Mouse (Mus musculus): ENCODE results near the gene Plcl1. TPM values are rescaled to one million over a fixed set of nuclear protein-coding genes. Genes with fewer than 3 reads are reported as not detected.

Plcl1 gene
- polyA plus RNA-seq (2015; fragmentation: Nextera tagmentation; extraction: Ambion mirVana): 3.4 and 4.1 TPM in 2 replicates

DNA sequence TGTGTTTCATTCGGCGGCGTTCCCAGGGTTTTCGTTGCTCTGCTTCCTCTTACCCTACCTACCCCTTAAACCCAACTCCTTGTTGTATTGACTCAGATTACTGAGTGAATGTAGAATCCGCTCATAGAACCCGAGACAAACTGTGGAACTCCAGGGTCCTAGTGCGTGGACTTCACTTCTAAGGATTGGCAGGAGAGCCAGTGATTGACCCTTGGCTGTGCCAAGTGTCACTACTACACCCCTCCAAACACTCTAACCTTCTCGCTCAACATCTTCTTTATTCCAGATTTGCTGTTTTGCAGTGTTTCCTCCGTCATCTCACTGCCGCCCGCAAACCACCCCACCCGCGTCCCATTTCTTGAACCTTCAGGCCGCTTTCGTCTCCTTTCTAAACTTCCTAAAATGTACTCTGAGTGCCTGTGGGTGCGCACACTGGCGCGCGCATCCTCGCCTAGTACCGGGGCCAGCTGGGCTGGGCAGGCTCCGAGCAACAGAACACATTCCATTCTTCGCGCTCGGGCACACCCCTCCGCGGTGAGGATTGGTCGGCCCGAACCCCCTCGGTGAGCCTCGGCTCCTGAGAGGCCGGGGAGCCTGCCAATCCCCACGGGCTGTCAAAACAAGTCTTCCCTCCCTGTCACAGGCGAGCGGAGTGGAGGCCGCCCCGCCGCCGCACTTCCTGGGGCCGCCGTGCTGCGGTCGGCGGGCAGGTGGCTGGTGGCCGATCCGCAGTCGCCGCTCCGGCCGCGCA, at the start of gene Plcl1:
Gene Plcl1 (plus strand): TSS at position 650 of the 751 bp plus-strand sequence.
- peak within 1 kb of the TSS; percentile 90 for H3K4me2 ChIP-seq
- peak within 1 kb of the TSS; percentile 67 for H3K9ac ChIP-seq (replicated peaks)
- H3K27ac ChIP-seq (replicated peaks): peak within 1 kb of the TSS; percentile 56
- no peaks in the 10 kb centered on the region for H3K36me3 ChIP-seq
- peak within 1 kb of the TSS; percentile 67 for H3K4me3 ChIP-seq (replicated peaks)
- ATAC-seq (ENCODE audit: low FRiP score): peak; percentile 98
- 3% methylated on average over 47 of the region's 51 CpGs for WGBS
- peaks cover 3% of the 10 kb centered on the region; the same call in 1 of the 2 replicates for H3K27me3 ChIP-seq (replicated peaks)
- no peaks in the 10 kb centered on the region for H3K9me3 ChIP-seq (replicated peaks)
- peaks cover 11% of the 10 kb centered on the region for H3K4me1 ChIP-seq

GRCm38 (mm10) chr1:55362634-55363033, 43.1 kb upstream of the Plcl1 start:
- 57% methylated on average over 47 of the region's 49 CpGs for WGBS
- Histone ChIP-seq H3K4me1 (peaks cover 10% of the 10 kb centered on the region; the same call in 1 of the 2 replicates), H3K27me3 (replicated peaks) (peaks cover 15% of the 10 kb centered on the region), H3K36me3 (no peaks in the 10 kb centered on the region), H3K9ac (replicated peaks) (no peak overlapping the region), H3K9me3 (replicated peaks) (no peaks in the 10 kb centered on the region), H3K27ac (replicated peaks) (no peak overlapping the region), H3K4me3 (replicated peaks) (peak overlapping the region; percentile 52), H3K4me2 (peak overlapping the region; percentile 69)
- ATAC-seq (ENCODE audit: low FRiP score): 0 out of 2 replicates have a peak, but pooled peaks have one; percentile 50

GRCm38 (mm10) chr1:55363044-55363565, 42.6 kb upstream of the Plcl1 start, which contains the start of gene Boll:
Boll (minus strand) TSS chr1:55363469.
- 12% methylated on average over 66 of the region's 68 CpGs for WGBS
- H3K9ac ChIP-seq (replicated peaks): peak within 1 kb of the TSS; percentile 30; the same call in 1 of the 2 replicates
- peak; percentile 79; the same call in 1 of the 2 replicates for ATAC-seq (ENCODE audit: low FRiP score)

GRCm38 (mm10) chr1:55363586-55363985, 42.1 kb upstream of the Plcl1 start:
- under 1% methylated on average over 20 of the region's 27 CpGs for WGBS
- Histone ChIP-seq H3K27me3 (replicated peaks) (peaks cover 15% of the 10 kb centered on the region), H3K4me2 (peak overlapping the region; percentile 69), H3K9ac (replicated peaks) (peak overlapping the region; percentile 30; the same call in 1 of the 2 replicates), H3K36me3 (no peaks in the 10 kb centered on the region), H3K4me1 (peaks cover 10% of the 10 kb centered on the region; the same call in 1 of the 2 replicates), H3K4me3 (replicated peaks) (peak overlapping the region; percentile 52), H3K9me3 (replicated peaks) (no peaks in the 10 kb centered on the region), H3K27ac (replicated peaks) (no peak overlapping the region)
- peak; percentile 73; the same call in 1 of the 2 replicates for ATAC-seq (ENCODE audit: low FRiP score)

More at GRCm38 (mm10) chr1:55363044-55363565, 42.6 kb upstream of the Plcl1 start, which contains the start of gene Boll:
- Histone ChIP-seq H3K4me3 (replicated peaks) (peak within 1 kb of the TSS; percentile 52), H3K27me3 (replicated peaks) (peaks cover 15% of the 10 kb centered on the region), H3K4me1 (peaks cover 10% of the 10 kb centered on the region; the same call in 1 of the 2 replicates), H3K36me3 (no peaks in the 10 kb centered on the region), H3K9me3 (replicated peaks) (no peaks in the 10 kb centered on the region), H3K4me2 (peak within 1 kb of the TSS; percentile 69), H3K27ac (replicated peaks) (no peak within 1 kb of the TSS)

GRCm38 (mm10) chr1:55372626-55373025, 33.1 kb upstream of the Plcl1 start:
- WGBS: 90% methylated on average over 3 of the region's 3 CpGs
- Histone ChIP-seq H3K36me3 (no peaks in the 10 kb centered on the region), H3K27ac (replicated peaks) (no peak overlapping the region), H3K27me3 (replicated peaks) (no peaks in the 10 kb centered on the region), H3K4me1 (no peaks in the 10 kb centered on the region), H3K9me3 (replicated peaks) (no peaks in the 10 kb centered on the region), H3K4me3 (replicated peaks) (no peak overlapping the region), H3K9ac (replicated peaks) (no peak overlapping the region), H3K4me2 (no peak overlapping the region)
- ATAC-seq (ENCODE audit: low FRiP score): no peak

GRCm38 (mm10) chr1:55380527-55380926, 25.2 kb upstream of the Plcl1 start:
- no peak overlapping the region for H3K4me3 ChIP-seq (replicated peaks)
- no peak for ATAC-seq (ENCODE audit: low FRiP score)
- no peaks in the 10 kb centered on the region for H3K4me1 ChIP-seq
- H3K9ac ChIP-seq (replicated peaks): no peak overlapping the region
- H3K27me3 ChIP-seq (replicated peaks): no peaks in the 10 kb centered on the region
- H3K9me3 ChIP-seq (replicated peaks): no peaks in the 10 kb centered on the region
- no peak overlapping the region for H3K27ac ChIP-seq (replicated peaks)
- H3K36me3 ChIP-seq: no peaks in the 10 kb centered on the region
- WGBS: 58% methylated on average over 2 of the region's 2 CpGs
- no peak overlapping the region for H3K4me2 ChIP-seq

DNA sequence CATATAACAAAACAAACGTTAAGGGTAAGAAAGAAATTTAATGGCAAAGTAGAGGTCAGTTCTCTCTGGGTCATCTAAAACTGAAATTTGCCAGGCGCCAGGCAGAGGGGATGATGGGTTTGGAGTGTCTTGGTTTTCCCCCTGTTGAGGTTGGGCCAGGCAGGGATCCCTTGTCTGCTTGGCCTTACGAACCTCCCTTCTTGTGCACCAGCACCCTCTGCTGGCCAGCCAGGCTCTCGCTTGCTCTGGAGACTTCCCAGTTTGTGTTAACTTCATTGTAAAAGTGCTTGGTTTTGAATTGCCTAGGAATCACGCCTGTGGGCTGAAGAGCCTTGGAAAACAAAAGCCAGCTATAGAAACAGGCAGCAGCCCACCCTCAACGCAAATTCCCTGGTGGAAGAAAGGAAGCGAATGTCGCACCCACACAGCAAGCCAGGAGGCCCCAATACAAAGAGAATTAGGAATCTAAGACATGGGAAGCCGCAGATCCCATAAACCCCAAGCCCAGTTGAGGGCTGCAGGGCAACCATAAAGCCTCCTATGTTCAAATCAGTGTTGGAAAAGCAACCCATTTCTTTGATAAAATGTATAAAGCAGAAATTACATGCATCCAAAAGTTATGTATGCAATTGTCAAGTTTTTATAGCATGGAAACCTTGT, 22.5 kb upstream of the Plcl1 start:
- Histone ChIP-seq H3K9ac (replicated peaks) (no peak overlapping the region), H3K27me3 (replicated peaks) (no peaks in the 10 kb centered on the region), H3K4me2 (no peak overlapping the region; the same call in 1 of the 2 replicates), H3K4me3 (replicated peaks) (no peak overlapping the region), H3K4me1 (no peaks in the 10 kb centered on the region), H3K36me3 (no peaks in the 10 kb centered on the region), H3K27ac (replicated peaks) (no peak overlapping the region), H3K9me3 (replicated peaks) (no peaks in the 10 kb centered on the region)
- WGBS: 9% methylated on average over 9 of the region's 9 CpGs
- ATAC-seq (ENCODE audit: low FRiP score): peak; percentile 87

GRCm38 (mm10) chr1:55399891-55400290, 5.8 kb upstream of the Plcl1 start:
- H3K27ac ChIP-seq (replicated peaks): no peak overlapping the region
- WGBS: 36% methylated on average over 5 of the region's 5 CpGs
- peak; percentile 72; the same call in 1 of the 2 replicates for ATAC-seq (ENCODE audit: low FRiP score)

DNA sequence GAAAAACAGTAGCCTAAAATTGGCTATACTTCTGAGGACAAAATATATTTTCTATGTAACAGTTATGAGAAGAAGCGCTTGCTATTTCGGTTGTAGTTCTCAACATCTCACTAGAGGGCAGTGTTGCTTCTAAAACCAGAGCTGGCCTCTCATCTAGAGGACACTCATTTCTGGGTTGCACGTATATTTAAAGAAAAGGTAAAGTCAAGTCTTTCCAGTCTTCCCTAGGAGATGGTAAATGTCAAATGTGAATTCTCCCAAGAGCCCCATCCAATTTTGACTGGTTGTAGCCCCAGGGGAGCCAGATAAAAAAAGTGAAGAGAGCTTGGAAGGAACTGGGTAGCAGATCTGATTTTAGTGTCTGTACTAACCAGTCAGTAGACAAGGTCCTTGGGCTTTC, 1.3 kb upstream of the Plcl1 start:
- peaks cover 11% of the 10 kb centered on the region for H3K4me1 ChIP-seq
- no peak for ATAC-seq (ENCODE audit: low FRiP score)
- no peak overlapping the region for H3K9ac ChIP-seq (replicated peaks)
- no peaks in the 10 kb centered on the region for H3K9me3 ChIP-seq (replicated peaks)
- WGBS: 2% methylated on average over 3 of the region's 3 CpGs
- no peaks in the 10 kb centered on the region for H3K36me3 ChIP-seq
- H3K4me2 ChIP-seq: peak overlapping the region; percentile 90
- H3K27me3 ChIP-seq (replicated peaks): peaks cover 3% of the 10 kb centered on the region; the same call in 1 of the 2 replicates
- no peak overlapping the region for H3K27ac ChIP-seq (replicated peaks)
- H3K4me3 ChIP-seq (replicated peaks): peak overlapping the region; percentile 67; the same call in 1 of the 2 replicates

More at GRCm38 (mm10) chr1:55399891-55400290, 5.8 kb upstream of the Plcl1 start:
- Histone ChIP-seq H3K4me3 (replicated peaks) (no peak overlapping the region), H3K36me3 (no peaks in the 10 kb centered on the region), H3K4me2 (no peak overlapping the region), H3K9me3 (replicated peaks) (no peaks in the 10 kb centered on the region), H3K9ac (replicated peaks) (no peak overlapping the region), H3K4me1 (peaks cover 5% of the 10 kb centered on the region), H3K27me3 (replicated peaks) (peaks cover 3% of the 10 kb centered on the region; the same call in 1 of the 2 replicates)

DNA sequence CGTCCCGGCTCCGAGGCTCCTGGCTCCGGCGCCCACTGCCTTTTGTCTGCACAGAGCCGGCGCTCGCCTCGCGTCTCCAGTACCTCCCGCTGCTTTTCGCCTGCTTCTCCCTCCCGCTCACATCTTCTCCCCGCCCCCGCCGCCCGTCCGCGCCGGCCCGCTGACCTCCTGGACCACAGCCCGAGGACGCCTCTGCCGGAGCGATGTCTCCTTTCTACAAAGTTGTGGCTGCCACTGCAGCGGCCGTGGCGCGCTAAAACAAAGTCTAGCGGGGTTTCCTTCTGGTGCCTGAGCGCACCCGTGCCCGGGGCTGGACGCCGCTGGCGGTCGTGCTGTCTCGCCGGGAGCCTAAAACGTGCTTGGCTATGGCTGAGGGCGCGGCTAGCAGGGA, 297 bp downstream of the Plcl1 start:
- peaks cover 11% of the 10 kb centered on the region for H3K4me1 ChIP-seq
- WGBS: under 1% methylated on average over 38 of the region's 42 CpGs
- no peaks in the 10 kb centered on the region for H3K9me3 ChIP-seq (replicated peaks)
- no peaks in the 10 kb centered on the region for H3K36me3 ChIP-seq
- peak overlapping the region; percentile 67 for H3K4me3 ChIP-seq (replicated peaks)
- H3K27ac ChIP-seq (replicated peaks): peak overlapping the region; percentile 56
- peak overlapping the region; percentile 67 for H3K9ac ChIP-seq (replicated peaks)
- peak overlapping the region; percentile 90 for H3K4me2 ChIP-seq
- peak; percentile 77 for ATAC-seq (ENCODE audit: low FRiP score)
- peaks cover 3% of the 10 kb centered on the region; the same call in 1 of the 2 replicates for H3K27me3 ChIP-seq (replicated peaks)

All from neural tube, embryonic 15.5 days (tissue).